Mouse (Mus musculus): ENCODE results near the gene Dhx8. TPM values are rescaled to one million over a fixed set of nuclear protein-coding genes. Genes with fewer than 3 reads are reported as not detected.

Gene Dhx8
- 19.1 TPM for polyA plus RNA-seq (2012; fragmentation: generic; extraction: Trizol)

GRCm38 (mm10) chr11:101732518-101733440 lies at the start of gene Dhx8:
Dhx8 (plus strand) TSS chr11:101732919.
- Histone ChIP-seq H3K79me2 (ENCODE audit: control insufficient read depth, insufficient read depth) (peaks cover 16% of the 10 kb centered on the region), H3K4me2 (ENCODE audit: low read depth) (peak within 1 kb of the TSS; percentile 90), H3ac (ENCODE audit: control insufficient read depth, insufficient read length) (peak within 1 kb of the TSS; percentile 11), H3K27me3 (ENCODE audit: control insufficient read depth, insufficient read depth, insufficient read length) (no peaks in the 10 kb centered on the region), H3K4me3 (peak within 1 kb of the TSS; percentile 74), H3K36me3 (ENCODE audit: control insufficient read depth, insufficient read depth) (peaks cover 23% of the 10 kb centered on the region)
- TF ChIP-seq POLR2A (IDR thresholded peaks at IDR 0.05; ENCODE audit: insufficient read length, low read depth), result peak; percentile 44
- no peak for TF ChIP-seq TCF12 (IDR thresholded peaks at IDR 0.05; ENCODE audit: insufficient read depth, poor library complexity, severe bottlenecking)
- peak; percentile 43 for TF ChIP-seq POLR2AphosphoS2 (IDR thresholded peaks at IDR 0.05; ENCODE audit: insufficient read length, low read depth)
- no peak for TF ChIP-seq CEBPB (IDR thresholded peaks at IDR 0.05; ENCODE audit: insufficient read depth, poor library complexity, severe bottlenecking)
- no peak for TF ChIP-seq REST (IDR thresholded peaks at IDR 0.05; ENCODE audit: insufficient read depth, insufficient read length)
- no peak for TF ChIP-seq USF1 (IDR thresholded peaks at IDR 0.05; ENCODE audit: low read depth)
- no peak for TF ChIP-seq E2F4 (IDR thresholded peaks at IDR 0.05; ENCODE audit: insufficient read depth)
- TF ChIP-seq MYOG (IDR thresholded peaks at IDR 0.05; ENCODE audit: control insufficient read depth in 1 of 3, insufficient read depth in 1 of 3, insufficient read length in 2 of 3, low read depth in 2 of 3), result no peak
- TF ChIP-seq MYOD1 (IDR thresholded peaks at IDR 0.05; ENCODE audit: control insufficient read depth in 1 of 3, insufficient read length in 2 of 3, low read depth in 2 of 3), result no peak
- no peak for TF ChIP-seq TCF3 (IDR thresholded peaks at IDR 0.05; ENCODE audit: insufficient read length, low read depth)
- TF ChIP-seq MAX (IDR thresholded peaks at IDR 0.05; ENCODE audit: low read depth), result no peak

GRCm38 (mm10) chr11:101687351-101688301 lies 45.1 kb upstream of the Dhx8 start:
- no peaks in the 10 kb centered on the region for H3K27me3 ChIP-seq (ENCODE audit: control insufficient read depth, insufficient read depth, insufficient read length)
- no peaks in the 10 kb centered on the region for H3K79me2 ChIP-seq (ENCODE audit: control insufficient read depth, insufficient read depth)
- peak overlapping the region; percentile 86 for H3K4me2 ChIP-seq (ENCODE audit: low read depth)
- TF ChIP-seq TCF12 (IDR thresholded peaks at IDR 0.05; ENCODE audit: insufficient read depth, poor library complexity, severe bottlenecking), result no peak
- peak in 2 of 3 experiments; percentile 26 to 55 for TF ChIP-seq MYOD1 (IDR thresholded peaks at IDR 0.05; ENCODE audit: control insufficient read depth in 1 of 3, insufficient read length in 2 of 3, low read depth in 2 of 3)
- TF ChIP-seq CEBPB (IDR thresholded peaks at IDR 0.05; ENCODE audit: insufficient read depth, poor library complexity, severe bottlenecking), result 0 out of 2 replicates have a peak, but pooled peaks have one; percentile 5
- no peak for TF ChIP-seq SRF (IDR thresholded peaks at IDR 0.05; ENCODE audit: control insufficient read depth, insufficient read length, low read depth)
- no peak for TF ChIP-seq E2F4 (IDR thresholded peaks at IDR 0.05; ENCODE audit: insufficient read depth)
- no peak for TF ChIP-seq REST (IDR thresholded peaks at IDR 0.05; ENCODE audit: insufficient read depth, insufficient read length)
- no peak for TF ChIP-seq TCF3 (IDR thresholded peaks at IDR 0.05; ENCODE audit: insufficient read length, low read depth)
- TF ChIP-seq USF1 (IDR thresholded peaks at IDR 0.05; ENCODE audit: low read depth), result peak; percentile 6
- peak; percentile 33 for TF ChIP-seq POLR2A (IDR thresholded peaks at IDR 0.05; ENCODE audit: insufficient read length, low read depth)
- peak in 1 of 3 experiments; percentile 38 for TF ChIP-seq MYOG (IDR thresholded peaks at IDR 0.05; ENCODE audit: control insufficient read depth in 1 of 3, insufficient read depth in 1 of 3, insufficient read length in 2 of 3, low read depth in 2 of 3)
- TF ChIP-seq POLR2AphosphoS2 (IDR thresholded peaks at IDR 0.05; ENCODE audit: insufficient read length, low read depth), result peak; percentile 13
- peak; percentile 80 for TF ChIP-seq MAX (IDR thresholded peaks at IDR 0.05; ENCODE audit: low read depth)
- H3K4me3 ChIP-seq, result no peak overlapping the region
- no peak overlapping the region for H3ac ChIP-seq (ENCODE audit: control insufficient read depth, insufficient read length)
- no peaks in the 10 kb centered on the region for H3K36me3 ChIP-seq (ENCODE audit: control insufficient read depth, insufficient read depth)

- no peaks in the 10 kb centered on the region for H3K27me3 ChIP-seq (ENCODE audit: control insufficient read depth, insufficient read depth, insufficient read length)
- H3ac ChIP-seq (ENCODE audit: control insufficient read depth, insufficient read length), result no peak overlapping the region
- no peaks in the 10 kb centered on the region for H3K36me3 ChIP-seq (ENCODE audit: control insufficient read depth, insufficient read depth)
- no peak overlapping the region for H3K4me3 ChIP-seq
- no peaks in the 10 kb centered on the region for H3K79me2 ChIP-seq (ENCODE audit: control insufficient read depth, insufficient read depth)
- no peak overlapping the region for H3K4me2 ChIP-seq (ENCODE audit: low read depth)
- TF ChIP-seq MAX (IDR thresholded peaks at IDR 0.05; ENCODE audit: low read depth) (no peak), TCF12 (IDR thresholded peaks at IDR 0.05; ENCODE audit: insufficient read depth, poor library complexity, severe bottlenecking) (no peak), TCF3 (IDR thresholded peaks at IDR 0.05; ENCODE audit: insufficient read length, low read depth) (no peak), SRF (IDR thresholded peaks at IDR 0.05; ENCODE audit: control insufficient read depth, insufficient read length, low read depth) (no peak), MYOD1 (IDR thresholded peaks at IDR 0.05; ENCODE audit: control insufficient read depth in 1 of 3, insufficient read length in 2 of 3, low read depth in 2 of 3) (no peak), USF1 (IDR thresholded peaks at IDR 0.05; ENCODE audit: low read depth) (no peak), POLR2A (IDR thresholded peaks at IDR 0.05; ENCODE audit: insufficient read length, low read depth) (no peak), E2F4 (IDR thresholded peaks at IDR 0.05; ENCODE audit: insufficient read depth) (no peak), REST (IDR thresholded peaks at IDR 0.05; ENCODE audit: insufficient read depth, insufficient read length) (no peak), CEBPB (IDR thresholded peaks at IDR 0.05; ENCODE audit: insufficient read depth, poor library complexity, severe bottlenecking) (no peak), POLR2AphosphoS2 (IDR thresholded peaks at IDR 0.05; ENCODE audit: insufficient read length, low read depth) (no peak), MYOG (IDR thresholded peaks at IDR 0.05; ENCODE audit: control insufficient read depth in 1 of 3, insufficient read depth in 1 of 3, insufficient read length in 2 of 3, low read depth in 2 of 3) (no peak)
Observed at GRCm38 (mm10) chr11:101689701-101690113, 43.0 kb upstream of the Dhx8 start.

- Histone ChIP-seq H3K4me2 (ENCODE audit: low read depth) (no peak overlapping the region), H3K36me3 (ENCODE audit: control insufficient read depth, insufficient read depth) (no peaks in the 10 kb centered on the region), H3K79me2 (ENCODE audit: control insufficient read depth, insufficient read depth) (no peaks in the 10 kb centered on the region), H3K4me3 (no peak overlapping the region), H3K27me3 (ENCODE audit: control insufficient read depth, insufficient read depth, insufficient read length) (no peaks in the 10 kb centered on the region), H3ac (ENCODE audit: control insufficient read depth, insufficient read length) (no peak overlapping the region)
- no peak for TF ChIP-seq TCF3 (IDR thresholded peaks at IDR 0.05; ENCODE audit: insufficient read length, low read depth)
- no peak for TF ChIP-seq MAX (IDR thresholded peaks at IDR 0.05; ENCODE audit: low read depth)
Observed at GRCm38 (mm10) chr11:101690326-101690725, 42.4 kb upstream of the Dhx8 start.

Data from myocyte (in vitro differentiated cells).